Mouse (Mus musculus): ENCODE data around the gene Gm10720. TPM values are rescaled to one million over a fixed set of nuclear protein-coding genes. Genes with fewer than 3 reads are reported as not detected.
"Not testable (repeated sequence)": the region's sequence is repeated elsewhere in the genome, so short reads cannot be mapped to it uniquely, and the experiment has no call there.

Gene Gm10720
- polyA plus RNA-seq, 1 experiment from 2014 or later, result not detected

GRCm38 (mm10) chr9:3012054-3012621 lies 3.3 kb upstream of the Gm10720 start:
- ATAC-seq (ENCODE audit: low FRiP score), result peak; percentile 37; the same call in 1 of the 2 replicates
- H3K4me3 ChIP-seq (replicated peaks; ENCODE audit: low read length); H3K9me3 ChIP-seq (ENCODE audit: control insufficient read depth, low read length); H3K9ac ChIP-seq; H3K36me3 ChIP-seq (replicated peaks; ENCODE audit: control insufficient read depth, insufficient read depth); DNase-seq (ENCODE audit: low spot score); H3K4me1 ChIP-seq (replicated peaks; ENCODE audit: control insufficient read depth, insufficient read depth, low read length); H3K27me3 ChIP-seq (ENCODE audit: control insufficient read depth, insufficient read depth, low read length); H3K4me2 ChIP-seq (replicated peaks); H3K27ac ChIP-seq: not testable (repeated sequence)
- WGBS, result 87% methylated on average over 2 of the region's 7 CpGs

- not testable (repeated sequence) for H3K36me3 ChIP-seq (replicated peaks; ENCODE audit: control insufficient read depth, insufficient read depth); H3K9ac ChIP-seq
- no CpG with 5 or more reads among the region's 11 CpGs for WGBS
Observed at GRCm38 (mm10) chr9:3012733-3013279, 2.6 kb upstream of the Gm10720 start, which contains the start of gene Gm10721. Gm10721 (plus strand) TSS chr9:3013140.

GRCm38 (mm10) chr9:3015896-3016295 lies 442 bp downstream of the Gm10720 start:
- H3K27me3 ChIP-seq (ENCODE audit: control insufficient read depth, insufficient read depth, low read length); H3K27ac ChIP-seq; ATAC-seq (ENCODE audit: low FRiP score); DNase-seq (ENCODE audit: low spot score); H3K9me3 ChIP-seq (ENCODE audit: control insufficient read depth, low read length); H3K4me3 ChIP-seq (replicated peaks; ENCODE audit: low read length); H3K4me2 ChIP-seq (replicated peaks); H3K36me3 ChIP-seq (replicated peaks; ENCODE audit: control insufficient read depth, insufficient read depth); H3K9ac ChIP-seq; H3K4me1 ChIP-seq (replicated peaks; ENCODE audit: control insufficient read depth, insufficient read depth, low read length): not testable (repeated sequence)
- WGBS, result 81% methylated on average over 4 of the region's 6 CpGs

More at GRCm38 (mm10) chr9:3012733-3013279, 2.6 kb upstream of the Gm10720 start, which contains the start of gene Gm10721:
- not testable (repeated sequence) for H3K27me3 ChIP-seq (ENCODE audit: control insufficient read depth, insufficient read depth, low read length); H3K9me3 ChIP-seq (ENCODE audit: control insufficient read depth, low read length); DNase-seq (ENCODE audit: low spot score); H3K27ac ChIP-seq; H3K4me3 ChIP-seq (replicated peaks; ENCODE audit: low read length); H3K4me2 ChIP-seq (replicated peaks); H3K4me1 ChIP-seq (replicated peaks; ENCODE audit: control insufficient read depth, insufficient read depth, low read length)
- peak; percentile 73 for ATAC-seq (ENCODE audit: low FRiP score)

- not testable (repeated sequence) for H3K36me3 ChIP-seq (replicated peaks; ENCODE audit: control insufficient read depth, insufficient read depth); H3K4me3 ChIP-seq (replicated peaks; ENCODE audit: low read length); H3K4me1 ChIP-seq (replicated peaks; ENCODE audit: control insufficient read depth, insufficient read depth, low read length); H3K9ac ChIP-seq; H3K4me2 ChIP-seq (replicated peaks); H3K27ac ChIP-seq; DNase-seq (ENCODE audit: low spot score); ATAC-seq (ENCODE audit: low FRiP score); H3K9me3 ChIP-seq (ENCODE audit: control insufficient read depth, low read length); H3K27me3 ChIP-seq (ENCODE audit: control insufficient read depth, insufficient read depth, low read length)
- 50% methylated on average over 1 of the region's 9 CpGs for WGBS
Observed at GRCm38 (mm10) chr9:3017108-3017507, 1.7 kb downstream of the Gm10720 start, which contains the start of gene Gm10719. Gm10719 (plus strand) TSS chr9:3017408.

- not testable (repeated sequence) for H3K27me3 ChIP-seq (ENCODE audit: control insufficient read depth, insufficient read depth, low read length); H3K9me3 ChIP-seq (ENCODE audit: control insufficient read depth, low read length); ATAC-seq (ENCODE audit: low FRiP score)
Observed at GRCm38 (mm10) chr9:3018944-3019343, 3.5 kb downstream of the Gm10720 start.

GRCm38 (mm10) chr9:3019835-3020727 lies 4.6 kb downstream of the Gm10720 start:
- H3K36me3 ChIP-seq (replicated peaks; ENCODE audit: control insufficient read depth, insufficient read depth); H3K4me1 ChIP-seq (replicated peaks; ENCODE audit: control insufficient read depth, insufficient read depth, low read length); H3K27ac ChIP-seq; DNase-seq (ENCODE audit: low spot score); H3K9me3 ChIP-seq (ENCODE audit: control insufficient read depth, low read length); H3K27me3 ChIP-seq (ENCODE audit: control insufficient read depth, insufficient read depth, low read length); H3K4me2 ChIP-seq (replicated peaks); H3K9ac ChIP-seq; H3K4me3 ChIP-seq (replicated peaks; ENCODE audit: low read length): not testable (repeated sequence)
- peak; percentile 72; the same call in 1 of the 2 replicates for ATAC-seq (ENCODE audit: low FRiP score)
- 81% methylated on average over 11 of the region's 19 CpGs for WGBS

More at GRCm38 (mm10) chr9:3018944-3019343, 3.5 kb downstream of the Gm10720 start:
- H3K4me3 ChIP-seq (replicated peaks; ENCODE audit: low read length); H3K4me1 ChIP-seq (replicated peaks; ENCODE audit: control insufficient read depth, insufficient read depth, low read length); H3K27ac ChIP-seq; H3K9ac ChIP-seq; DNase-seq (ENCODE audit: low spot score); H3K36me3 ChIP-seq (replicated peaks; ENCODE audit: control insufficient read depth, insufficient read depth); H3K4me2 ChIP-seq (replicated peaks): not testable (repeated sequence)
- WGBS, result 64% methylated on average over 9 of the region's 9 CpGs

GRCm38 (mm10) chr9:3022316-3023008 lies 7.0 kb downstream of the Gm10720 start:
- 75% methylated on average over 9 of the region's 13 CpGs for WGBS

GRCm38 (mm10) chr9:3023312-3023984 lies 8.0 kb downstream of the Gm10720 start, which contains the start of gene Gm10718:
Gm10718 (plus strand) TSS chr9:3023547.
- H3K36me3 ChIP-seq (replicated peaks; ENCODE audit: control insufficient read depth, insufficient read depth); DNase-seq (ENCODE audit: low spot score); H3K4me1 ChIP-seq (replicated peaks; ENCODE audit: control insufficient read depth, insufficient read depth, low read length); H3K27me3 ChIP-seq (ENCODE audit: control insufficient read depth, insufficient read depth, low read length); H3K9me3 ChIP-seq (ENCODE audit: control insufficient read depth, low read length); H3K9ac ChIP-seq; H3K4me2 ChIP-seq (replicated peaks); H3K27ac ChIP-seq; ATAC-seq (ENCODE audit: low FRiP score); H3K4me3 ChIP-seq (replicated peaks; ENCODE audit: low read length): not testable (repeated sequence)
- 75% methylated on average over 9 of the region's 13 CpGs for WGBS

More at GRCm38 (mm10) chr9:3022316-3023008, 7.0 kb downstream of the Gm10720 start:
- H3K9ac ChIP-seq; ATAC-seq (ENCODE audit: low FRiP score); H3K4me1 ChIP-seq (replicated peaks; ENCODE audit: control insufficient read depth, insufficient read depth, low read length); H3K36me3 ChIP-seq (replicated peaks; ENCODE audit: control insufficient read depth, insufficient read depth); H3K27me3 ChIP-seq (ENCODE audit: control insufficient read depth, insufficient read depth, low read length); H3K4me2 ChIP-seq (replicated peaks); H3K9me3 ChIP-seq (ENCODE audit: control insufficient read depth, low read length); H3K27ac ChIP-seq; H3K4me3 ChIP-seq (replicated peaks; ENCODE audit: low read length): not testable (repeated sequence)
- DNase-seq (ENCODE audit: low spot score), result peak; percentile 23
